Mouse (Mus musculus) embryonic facial prominence, embryonic 15.5 days (tissue): Measurements from ENCODE around the gene Atxn7. TPM values are rescaled to one million over a fixed set of nuclear protein-coding genes. Genes with fewer than 3 reads are reported as not detected.

Source experiments
- polyA plus RNA-seq: library from polyadenylated mRNA; unstranded; fragments of >200 nt; fragmentation: Nextera tagmentation; extraction: Ambion mirVana; gene quantifications from 2 replicates; pipeline ENCODE4 v1.2.1, GENCODE M21; 2015

Gene Atxn7
- polyA plus RNA-seq, 1 experiment from 2014 or later, result 6.2 TPM

Other genes with a start within 250 kb of the Atxn7 start
- 0.72 and 1.5 TPM in 2 replicates for gene Gm281, start 47.0 kb upstream of the Atxn7 start, polyA plus RNA-seq
- 160 and 169 TPM in 2 replicates for gene Thoc7, start 412 bp downstream of the Atxn7 start, polyA plus RNA-seq
- gene Psmd6, start 159.5 kb downstream of the Atxn7 start, polyA plus RNA-seq, result 203 and 215 TPM in 2 replicates
- 0.20 and 0.28 TPM in 2 replicates for gene Olfr720, start 225.4 kb downstream of the Atxn7 start, polyA plus RNA-seq